Mouse (Mus musculus): ENCODE measurements around the gene Brpf3. TPM values are rescaled to one million over a fixed set of nuclear protein-coding genes. Genes with fewer than 3 reads are reported as not detected.
"Not testable (repeated sequence)": the region's sequence is repeated elsewhere in the genome, so short reads cannot be mapped to it uniquely, and the experiment has no call there.

Brpf3 gene
- polyA plus RNA-seq, 1 experiment from 2014 or later: 6.8 TPM

GRCm38 (mm10) chr17:28769121-28769874 lies 31.6 kb upstream of the Brpf3 start, which contains the start of gene Mapk13:
Mapk13 (plus strand) TSS chr17:28769297.
- H3K4me2 ChIP-seq (ENCODE audit: low read depth, low read length): peak within 1 kb of the TSS; percentile 82
- no peaks in the 10 kb centered on the region for H3K36me3 ChIP-seq (replicated peaks; ENCODE audit: control insufficient read depth, insufficient read depth, low read depth, low read length)
- WGBS: under 1% methylated on average over 49 of the region's 58 CpGs
- peaks cover 6% of the 10 kb centered on the region for H3K4me1 ChIP-seq (ENCODE audit: control insufficient read depth, insufficient read depth, low read length)
- H3K27me3 ChIP-seq (ENCODE audit: control insufficient read depth, insufficient read depth, low read length): peaks cover 19% of the 10 kb centered on the region
- DNase-seq (ENCODE audit: low spot score) (no peak), ATAC-seq (replicated peaks; ENCODE audit: insufficient number of reproducible peaks, low FRiP score, low TSS enrichment, low read depth) (no peak)
- H3K4me3 ChIP-seq (ENCODE audit: low read depth, low read length): peak within 1 kb of the TSS; percentile 42
- peak within 1 kb of the TSS; percentile 51 for H3K9ac ChIP-seq (replicated peaks; ENCODE audit: low read length)
- no peaks in the 10 kb centered on the region for H3K9me3 ChIP-seq (replicated peaks; ENCODE audit: control insufficient read depth, low read length)
- no peak within 1 kb of the TSS for H3K27ac ChIP-seq (replicated peaks; ENCODE audit: low read depth, low read length)

GRCm38 (mm10) chr17:28769875-28770421 lies 30.9 kb upstream of the Brpf3 start:
- Histone ChIP-seq H3K27ac (replicated peaks; ENCODE audit: low read depth, low read length) (no peak overlapping the region), H3K9ac (replicated peaks; ENCODE audit: low read length) (no peak overlapping the region; the same call in 1 of the 2 replicates), H3K4me2 (ENCODE audit: low read depth, low read length) (peak overlapping the region; percentile 82), H3K36me3 (replicated peaks; ENCODE audit: control insufficient read depth, insufficient read depth, low read depth, low read length) (no peaks in the 10 kb centered on the region), H3K4me3 (ENCODE audit: low read depth, low read length) (peak overlapping the region; percentile 42), H3K27me3 (ENCODE audit: control insufficient read depth, insufficient read depth, low read length) (peaks cover 19% of the 10 kb centered on the region), H3K4me1 (ENCODE audit: control insufficient read depth, insufficient read depth, low read length) (peaks cover 6% of the 10 kb centered on the region), H3K9me3 (replicated peaks; ENCODE audit: control insufficient read depth, low read length) (no peaks in the 10 kb centered on the region)
- ATAC-seq (replicated peaks; ENCODE audit: insufficient number of reproducible peaks, low FRiP score, low TSS enrichment, low read depth) (no peak), DNase-seq (ENCODE audit: low spot score) (peak; percentile 39)
- WGBS: 7% methylated on average over 24 of the region's 24 CpGs

- Histone ChIP-seq H3K9me3 (replicated peaks; ENCODE audit: control insufficient read depth, low read length) (no peaks in the 10 kb centered on the region), H3K27ac (replicated peaks; ENCODE audit: low read depth, low read length) (no peak overlapping the region), H3K9ac (replicated peaks; ENCODE audit: low read length) (no peak overlapping the region), H3K36me3 (replicated peaks; ENCODE audit: control insufficient read depth, insufficient read depth, low read depth, low read length) (no peaks in the 10 kb centered on the region), H3K4me2 (ENCODE audit: low read depth, low read length) (no peak overlapping the region), H3K4me3 (ENCODE audit: low read depth, low read length) (no peak overlapping the region), H3K4me1 (ENCODE audit: control insufficient read depth, insufficient read depth, low read length) (peaks cover 6% of the 10 kb centered on the region), H3K27me3 (ENCODE audit: control insufficient read depth, insufficient read depth, low read length) (peaks cover 19% of the 10 kb centered on the region)
- WGBS: 91% methylated on average over 5 of the region's 5 CpGs
- DNase-seq (ENCODE audit: low spot score) (no peak), ATAC-seq (replicated peaks; ENCODE audit: insufficient number of reproducible peaks, low FRiP score, low TSS enrichment, low read depth) (no peak)
Measured at GRCm38 (mm10) chr17:28771289-28771688, 29.6 kb upstream of the Brpf3 start.

- not testable (repeated sequence) for H3K4me2 ChIP-seq (ENCODE audit: low read depth, low read length); ATAC-seq (replicated peaks; ENCODE audit: insufficient number of reproducible peaks, low FRiP score, low TSS enrichment, low read depth); H3K9ac ChIP-seq (replicated peaks; ENCODE audit: low read length); H3K4me1 ChIP-seq (ENCODE audit: control insufficient read depth, insufficient read depth, low read length); H3K4me3 ChIP-seq (ENCODE audit: low read depth, low read length); DNase-seq (ENCODE audit: low spot score); H3K27ac ChIP-seq (replicated peaks; ENCODE audit: low read depth, low read length); H3K9me3 ChIP-seq (replicated peaks; ENCODE audit: control insufficient read depth, low read length); H3K36me3 ChIP-seq (replicated peaks; ENCODE audit: control insufficient read depth, insufficient read depth, low read depth, low read length)
- WGBS: 96% methylated on average over 7 of the region's 9 CpGs
- peaks cover 12% of the 10 kb centered on the region for H3K27me3 ChIP-seq (ENCODE audit: control insufficient read depth, insufficient read depth, low read length)
Measured at GRCm38 (mm10) chr17:28774303-28774702, 26.6 kb upstream of the Brpf3 start.

GRCm38 (mm10) chr17:28775161-28775560 lies 25.7 kb upstream of the Brpf3 start:
- no peaks in the 10 kb centered on the region for H3K4me1 ChIP-seq (ENCODE audit: control insufficient read depth, insufficient read depth, low read length)
- 85% methylated on average over 4 of the region's 4 CpGs for WGBS
- H3K27ac ChIP-seq (replicated peaks; ENCODE audit: low read depth, low read length): no peak overlapping the region
- H3K27me3 ChIP-seq (ENCODE audit: control insufficient read depth, insufficient read depth, low read length): peaks cover 5% of the 10 kb centered on the region
- DNase-seq (ENCODE audit: low spot score) (no peak), ATAC-seq (replicated peaks; ENCODE audit: insufficient number of reproducible peaks, low FRiP score, low TSS enrichment, low read depth) (no peak)
- no peak overlapping the region for H3K4me2 ChIP-seq (ENCODE audit: low read depth, low read length)
- H3K9me3 ChIP-seq (replicated peaks; ENCODE audit: control insufficient read depth, low read length): no peaks in the 10 kb centered on the region
- H3K36me3 ChIP-seq (replicated peaks; ENCODE audit: control insufficient read depth, insufficient read depth, low read depth, low read length): no peaks in the 10 kb centered on the region
- no peak overlapping the region for H3K4me3 ChIP-seq (ENCODE audit: low read depth, low read length)
- no peak overlapping the region for H3K9ac ChIP-seq (replicated peaks; ENCODE audit: low read length)

- ATAC-seq (replicated peaks; ENCODE audit: insufficient number of reproducible peaks, low FRiP score, low TSS enrichment, low read depth) (no peak), DNase-seq (ENCODE audit: low spot score) (no peak)
- H3K27me3 ChIP-seq (ENCODE audit: control insufficient read depth, insufficient read depth, low read length): no peaks in the 10 kb centered on the region
- no peak overlapping the region for H3K4me3 ChIP-seq (ENCODE audit: low read depth, low read length)
- no peak overlapping the region for H3K4me2 ChIP-seq (ENCODE audit: low read depth, low read length)
- H3K36me3 ChIP-seq (replicated peaks; ENCODE audit: control insufficient read depth, insufficient read depth, low read depth, low read length): no peaks in the 10 kb centered on the region
- no peaks in the 10 kb centered on the region for H3K9me3 ChIP-seq (replicated peaks; ENCODE audit: control insufficient read depth, low read length)
- no peak overlapping the region for H3K9ac ChIP-seq (replicated peaks; ENCODE audit: low read length)
- 90% methylated on average over 3 of the region's 3 CpGs for WGBS
- no peaks in the 10 kb centered on the region for H3K4me1 ChIP-seq (ENCODE audit: control insufficient read depth, insufficient read depth, low read length)
- no peak overlapping the region for H3K27ac ChIP-seq (replicated peaks; ENCODE audit: low read depth, low read length)
Measured at GRCm38 (mm10) chr17:28776817-28777216, 24.1 kb upstream of the Brpf3 start.

GRCm38 (mm10) chr17:28777231-28778005 lies 23.5 kb upstream of the Brpf3 start:
- no peaks in the 10 kb centered on the region for H3K36me3 ChIP-seq (replicated peaks; ENCODE audit: control insufficient read depth, insufficient read depth, low read depth, low read length)
- no peak overlapping the region for H3K9ac ChIP-seq (replicated peaks; ENCODE audit: low read length)
- no peaks in the 10 kb centered on the region for H3K9me3 ChIP-seq (replicated peaks; ENCODE audit: control insufficient read depth, low read length)
- H3K4me3 ChIP-seq (ENCODE audit: low read depth, low read length): no peak overlapping the region
- no peak overlapping the region for H3K4me2 ChIP-seq (ENCODE audit: low read depth, low read length)
- no peak for DNase-seq (ENCODE audit: low spot score)
- no peaks in the 10 kb centered on the region for H3K27me3 ChIP-seq (ENCODE audit: control insufficient read depth, insufficient read depth, low read length)
- 85% methylated on average over 16 of the region's 16 CpGs for WGBS
- no peak for ATAC-seq (replicated peaks; ENCODE audit: insufficient number of reproducible peaks, low FRiP score, low TSS enrichment, low read depth)
- no peak overlapping the region for H3K27ac ChIP-seq (replicated peaks; ENCODE audit: low read depth, low read length)
- no peaks in the 10 kb centered on the region for H3K4me1 ChIP-seq (ENCODE audit: control insufficient read depth, insufficient read depth, low read length)

- H3K4me3 ChIP-seq (ENCODE audit: low read depth, low read length): no peak overlapping the region
- H3K9ac ChIP-seq (replicated peaks; ENCODE audit: low read length): no peak overlapping the region
- ATAC-seq (replicated peaks; ENCODE audit: insufficient number of reproducible peaks, low FRiP score, low TSS enrichment, low read depth) (no peak), DNase-seq (ENCODE audit: low spot score) (no peak)
- H3K9me3 ChIP-seq (replicated peaks; ENCODE audit: control insufficient read depth, low read length): no peaks in the 10 kb centered on the region
- no peaks in the 10 kb centered on the region for H3K36me3 ChIP-seq (replicated peaks; ENCODE audit: control insufficient read depth, insufficient read depth, low read depth, low read length)
- WGBS: 90% methylated on average over 3 of the region's 3 CpGs
- H3K4me2 ChIP-seq (ENCODE audit: low read depth, low read length): no peak overlapping the region
- H3K27me3 ChIP-seq (ENCODE audit: control insufficient read depth, insufficient read depth, low read length): no peaks in the 10 kb centered on the region
- no peaks in the 10 kb centered on the region for H3K4me1 ChIP-seq (ENCODE audit: control insufficient read depth, insufficient read depth, low read length)
- H3K27ac ChIP-seq (replicated peaks; ENCODE audit: low read depth, low read length): no peak overlapping the region
Measured at GRCm38 (mm10) chr17:28779735-28780134, 21.2 kb upstream of the Brpf3 start.
